Mouse (Mus musculus) forelimb bud, embryonic 11.5 days (tissue): ENCODE measurements around the gene Dixdc1.

ENCODE experiments used
- DNase-seq: peaks from one replicate; pipeline ENCODE4 v3.0.0-alpha.2; 2012; ENCODE audit warnings: low read depth, low spot score

Dixdc1 gene

DNA sequence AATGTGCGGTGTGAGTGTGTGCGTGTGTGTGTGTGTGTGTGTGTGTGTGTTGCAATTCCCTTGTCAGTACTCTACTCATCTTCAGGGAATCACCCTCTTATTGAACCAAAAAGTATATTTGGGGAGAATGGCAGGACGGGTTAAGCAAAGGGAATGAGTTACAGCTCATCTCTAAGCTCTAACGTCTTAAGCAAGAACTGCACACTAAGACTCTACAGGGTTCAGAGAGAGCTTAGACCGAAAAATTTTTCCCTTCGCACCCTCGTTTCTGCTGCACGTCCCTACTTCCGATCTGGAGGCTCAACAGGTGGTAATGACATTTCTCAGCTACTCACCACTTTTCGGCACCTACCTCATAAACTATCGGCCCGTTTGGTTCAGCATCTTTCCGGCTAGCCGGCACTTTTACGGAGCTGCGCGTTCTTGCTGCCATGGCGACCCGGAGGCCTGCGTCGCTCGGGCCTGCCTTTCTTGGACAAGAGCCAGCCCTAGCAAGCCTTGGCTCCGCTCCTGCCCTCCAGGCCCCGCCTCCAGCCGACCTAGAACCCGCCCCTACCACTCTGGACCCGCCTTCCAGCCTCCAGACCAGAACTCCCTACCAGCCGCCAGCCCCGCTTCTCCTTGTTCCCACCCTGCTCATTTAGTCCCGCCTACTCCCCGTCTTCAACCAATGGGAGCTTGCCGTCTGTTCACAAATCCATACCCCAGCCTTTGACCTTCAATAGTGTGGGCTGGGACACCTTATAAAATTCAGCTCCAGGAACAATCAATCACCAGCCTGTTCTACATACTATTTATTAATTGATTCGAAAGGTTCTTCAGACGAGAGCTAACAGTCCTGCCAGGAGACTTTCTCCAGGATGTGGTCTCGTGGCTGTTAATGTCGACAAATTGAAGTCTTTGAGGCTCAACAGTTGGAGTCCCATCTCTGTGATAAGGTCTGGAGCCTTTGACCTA is at the start of gene Dixdc1:
Gene Dixdc1 (minus strand): TSS at position 604 of the 957 bp plus-strand sequence.
- peak; percentile 91 for DNase-seq

DNA sequence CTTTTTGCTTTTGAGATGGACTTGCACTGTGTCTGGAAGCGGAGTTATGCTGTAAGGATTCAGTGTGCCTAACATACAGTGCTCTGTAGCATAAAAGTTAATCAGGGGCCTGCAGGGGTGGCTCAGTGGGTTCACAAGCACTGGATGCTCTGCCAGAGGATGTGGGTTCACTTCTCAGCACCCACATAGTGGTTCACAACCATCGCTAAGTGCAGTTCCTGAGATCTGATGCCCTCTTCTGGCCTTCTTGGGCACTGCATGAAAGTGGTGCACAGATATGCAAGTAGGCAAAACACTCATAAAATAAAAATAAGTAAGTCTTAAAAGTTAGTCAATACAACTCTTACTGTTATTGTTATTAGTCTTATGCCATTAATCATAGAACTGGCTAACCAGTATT is 42.8 kb upstream of the Dixdc1 start:
- no peak for DNase-seq

- DNase-seq = no peak
These were observed 36.9 kb upstream of the Dixdc1 start for GRCm38 (mm10) chr9:50776162-50776760.

DNA sequence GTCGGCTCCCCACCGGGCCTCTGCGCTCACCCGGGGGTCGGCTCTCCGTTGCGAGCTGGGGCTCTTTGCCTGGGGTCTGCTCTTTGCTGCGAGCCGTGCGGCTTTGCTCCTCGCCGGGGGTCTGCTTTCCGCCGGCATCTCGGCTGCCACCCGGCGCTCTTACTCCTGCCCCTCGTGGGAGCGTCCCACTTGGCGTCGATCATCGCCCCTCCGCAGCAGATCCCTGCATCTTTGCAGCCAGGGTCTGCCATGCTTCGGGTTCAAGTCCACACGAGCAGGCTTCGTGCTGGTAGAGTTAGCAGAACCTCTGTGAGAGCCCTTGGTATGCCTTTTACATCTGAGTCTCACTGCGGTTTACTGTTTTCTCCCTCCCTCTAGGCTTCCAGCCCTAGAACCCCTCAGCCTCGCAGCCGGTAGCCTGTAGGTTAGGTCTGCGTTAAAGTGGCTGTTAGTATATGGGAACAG is 36.4 kb upstream of the Dixdc1 start:
- peak; percentile 16 for DNase-seq

DNA sequence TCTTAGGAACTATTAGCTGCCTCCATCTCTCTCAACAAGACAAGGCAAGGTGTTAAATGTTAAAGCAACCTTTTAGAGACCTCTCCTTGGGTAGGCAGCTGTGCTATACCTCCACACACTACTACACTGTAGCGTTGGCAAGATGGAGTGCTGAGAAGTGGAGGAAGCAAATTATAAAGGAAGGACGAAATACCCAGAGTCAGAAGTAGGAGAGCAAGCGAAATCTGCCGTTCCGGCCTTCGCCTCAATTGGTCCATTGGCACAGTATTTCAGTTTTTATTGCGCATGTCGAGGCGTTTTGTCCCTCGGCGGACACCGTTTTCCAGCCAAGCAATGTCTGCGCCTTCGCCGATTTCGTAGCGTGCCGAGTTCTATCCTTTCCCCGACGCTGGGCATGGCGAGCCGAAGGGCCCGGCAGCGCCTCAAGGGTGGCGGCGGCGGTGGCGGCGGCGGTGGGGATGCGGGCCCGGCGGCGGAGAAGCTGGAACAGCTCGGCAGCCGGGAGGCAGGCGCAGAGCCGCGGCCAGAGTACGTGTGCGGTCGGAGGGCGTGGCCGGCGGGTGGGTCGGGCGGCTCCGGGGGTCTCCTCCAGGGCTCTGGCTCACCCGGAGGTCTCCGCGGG is 35.8 kb upstream of the Dixdc1 start, which contains the start of the genes Alg9 and 1110032A03Rik:
Gene Alg9 (plus strand): TSS at position 29 of the 622 bp plus-strand sequence.
Gene 1110032A03Rik (minus strand): TSS at position 530 of the 622 bp plus-strand sequence.
- peak; percentile 90 for DNase-seq

GRCm38 (mm10) chr9:50774026-50774462 is 34.7 kb upstream of the Dixdc1 start:
- no peak for DNase-seq

GRCm38 (mm10) chr9:50770011-50770410 is 30.7 kb upstream of the Dixdc1 start:
- no peak for DNase-seq

DNA sequence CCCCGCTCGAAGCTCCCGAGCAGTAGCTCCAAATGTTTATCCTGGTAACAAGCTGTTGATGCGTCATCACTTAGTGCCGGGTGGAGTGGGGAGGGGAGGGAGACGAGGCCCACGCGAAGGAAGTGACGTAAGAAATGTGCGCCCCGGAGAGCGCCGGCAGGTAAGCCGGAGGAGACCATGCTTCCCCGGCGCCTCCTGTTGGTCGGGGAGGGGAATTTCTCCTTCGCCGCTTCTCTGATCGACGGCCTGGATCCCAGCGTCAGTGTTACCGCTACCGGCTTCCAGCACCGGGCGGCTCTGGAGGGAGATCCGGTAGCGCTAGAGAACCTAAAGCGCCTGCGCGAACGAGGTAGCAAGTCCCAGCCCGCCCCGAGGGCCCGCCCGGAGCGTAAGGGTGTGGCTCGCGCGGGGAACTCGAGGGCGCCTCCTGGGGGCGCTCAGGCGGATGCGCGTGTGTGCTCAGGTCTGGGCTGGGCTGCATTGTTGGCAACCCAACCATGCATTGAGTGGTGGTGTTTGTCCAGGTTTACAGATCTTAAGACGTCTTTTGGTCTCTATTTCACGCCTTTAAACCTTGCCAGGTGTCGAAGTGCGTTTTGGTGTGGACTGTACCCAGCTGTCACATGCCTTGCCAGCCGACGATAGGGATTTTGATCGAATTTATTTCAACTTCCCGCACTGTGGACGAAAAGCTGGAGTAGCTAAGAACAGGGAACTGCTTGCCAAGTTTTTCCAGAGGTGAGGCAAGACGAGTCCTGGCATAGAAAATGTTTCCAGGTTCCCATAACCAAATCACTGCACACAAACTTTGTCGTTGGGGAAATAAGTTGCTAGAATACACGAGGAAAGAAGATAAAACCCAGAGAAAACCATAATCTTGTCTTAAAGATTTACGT is 29.0 kb upstream of the Dixdc1 start, which contains the start of gene Fdxacb1:
Gene Fdxacb1 (plus strand): TSS at position 130 of the 896 bp plus-strand sequence.
- peak; percentile 98 for DNase-seq

DNA sequence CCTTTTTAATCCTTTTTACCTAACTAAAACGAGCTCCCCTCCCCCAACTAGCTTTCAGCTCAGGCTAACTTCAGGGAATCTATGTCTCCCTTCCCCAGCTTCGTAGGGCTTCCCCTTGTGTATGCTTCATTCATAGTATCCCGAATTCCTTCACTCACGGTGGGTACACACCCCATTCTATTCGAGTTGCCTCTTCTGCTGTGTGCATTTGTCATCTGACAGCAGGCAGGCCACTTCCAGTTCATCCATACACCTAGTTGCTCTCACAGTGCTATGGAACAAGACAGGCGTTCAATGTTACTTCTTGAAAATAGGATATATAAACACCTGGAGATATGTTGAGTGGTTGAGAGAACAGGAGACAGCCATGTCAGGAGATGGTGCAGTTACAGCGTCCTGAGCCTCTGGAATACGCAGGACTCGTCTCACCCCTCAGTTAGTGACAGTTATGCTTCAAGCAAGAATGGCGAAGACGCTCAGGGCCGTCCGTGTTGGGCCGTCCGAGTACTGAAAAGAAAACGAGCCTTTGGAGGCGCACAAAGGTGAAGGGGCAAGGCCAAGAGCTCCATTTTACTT is 28.3 kb upstream of the Dixdc1 start:
- no peak for DNase-seq

- no peak for DNase-seq
These were observed 24.0 kb upstream of the Dixdc1 start for GRCm38 (mm10) chr9:50763331-50763730.

- DNase-seq = no peak
These were observed 22.4 kb upstream of the Dixdc1 start for GRCm38 (mm10) chr9:50761520-50762243.

GRCm38 (mm10) chr9:50756711-50757110 is 17.4 kb upstream of the Dixdc1 start:
- DNase-seq = no peak

DNA sequence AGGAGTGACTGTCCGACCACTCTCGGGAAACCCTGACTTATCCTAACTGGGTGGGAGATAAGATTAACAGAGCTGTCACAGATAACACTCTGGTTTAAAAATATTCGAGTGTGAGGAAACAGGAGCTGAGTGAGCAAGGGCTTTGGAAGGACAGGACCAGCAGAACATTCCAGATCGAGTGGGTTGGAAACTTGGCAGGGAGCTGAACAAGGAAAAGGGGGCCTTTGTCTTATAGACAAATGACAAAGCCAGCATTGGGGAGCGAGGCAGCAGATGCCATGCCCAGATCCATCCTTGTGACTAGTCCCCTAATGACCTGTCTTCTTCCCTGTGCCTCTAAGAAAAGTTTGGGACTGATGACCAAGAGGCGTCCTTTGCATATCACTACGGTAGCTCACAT is 14.6 kb upstream of the Dixdc1 start:
- no peak for DNase-seq

GRCm38 (mm10) chr9:50752784-50753615 is 13.7 kb upstream of the Dixdc1 start:
- DNase-seq = no peak

DNA sequence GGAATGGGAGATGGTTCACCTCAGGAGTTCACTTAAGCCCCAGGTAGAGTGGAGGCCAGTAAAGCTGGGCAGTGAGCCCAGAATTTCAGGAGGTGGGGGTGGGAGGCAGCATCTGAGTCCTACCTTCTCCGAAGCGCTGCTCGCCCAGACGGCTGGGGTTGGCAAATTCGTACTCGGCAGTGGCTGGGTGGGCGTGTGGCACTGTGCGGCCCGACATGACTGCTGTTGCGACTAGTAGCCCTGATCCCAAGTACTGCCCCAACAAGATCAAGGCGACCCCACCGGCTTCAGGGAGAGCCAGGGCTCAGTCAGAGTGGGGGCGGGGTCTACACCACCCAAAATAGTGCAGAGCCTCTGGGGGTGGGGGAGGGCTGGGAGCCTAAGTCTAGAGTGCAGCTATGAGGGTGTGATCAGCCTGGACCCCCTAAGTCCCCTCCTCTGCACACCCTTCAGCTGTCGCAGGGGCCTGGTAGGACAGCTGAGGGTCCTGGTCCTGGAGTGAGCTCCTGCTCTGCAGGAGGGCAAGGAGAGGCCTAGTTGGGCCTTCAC is 12.8 kb upstream of the Dixdc1 start, which contains the start of gene Hspb2:
Gene Hspb2 (minus strand): TSS at position 301 of the 549 bp plus-strand sequence.
- no peak for DNase-seq

GRCm38 (mm10) chr9:50751323-50751722 is 12.0 kb upstream of the Dixdc1 start, which contains the start of gene Cryab:
Gene Cryab (plus strand): TSS chr9:50751325.
- no peak for DNase-seq

GRCm38 (mm10) chr9:50750706-50751105 is 11.4 kb upstream of the Dixdc1 start:
- DNase-seq = no peak

DNA sequence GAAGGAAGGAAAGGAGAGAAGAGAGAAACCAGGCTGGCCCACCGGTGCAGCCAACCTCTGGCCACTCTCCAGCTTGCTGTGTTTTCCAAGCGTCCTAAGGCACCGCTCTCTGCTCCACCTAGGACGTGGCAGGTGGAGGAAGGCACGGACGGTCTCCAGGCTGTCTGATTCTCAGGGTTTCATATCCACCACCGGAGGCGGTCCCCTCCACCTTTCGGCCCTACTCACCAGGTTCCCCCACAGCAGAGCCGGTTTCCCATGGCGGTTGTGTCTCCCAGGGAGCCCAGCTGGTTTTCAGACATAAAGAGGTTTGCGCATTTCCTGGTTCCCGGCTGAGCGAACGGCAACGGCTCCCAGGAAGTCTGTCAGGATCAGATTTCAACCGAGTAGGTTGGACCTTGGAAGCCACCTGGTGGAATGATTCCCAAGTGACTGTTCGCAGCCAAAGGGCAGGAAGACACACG is 6.9 kb upstream of the Dixdc1 start, which contains the start of gene 2310030G06Rik:
Gene 2310030G06Rik (minus strand): TSS at position 323 of the 464 bp plus-strand sequence.
- DNase-seq = peak; percentile 56
